Mouse (Mus musculus) lung, postnatal 0 days (tissue): ENCODE results near the gene Fbxo42.

ENCODE experiments used
- CTCF ChIP-seq: IDR thresholded peaks from 2 replicates; pipeline ENCODE4 v1.5.1; 2016; ENCODE audit warnings: antibody characterized with exemption, mild to moderate bottlenecking
- EP300 ChIP-seq: IDR thresholded peaks from 2 replicates; pipeline ENCODE4 v1.6.1; 2016; ENCODE audit warnings: antibody characterized with exemption, mild to moderate bottlenecking, control low read depth

- TF ChIP-seq CTCF (no peak), EP300 (no peak)
Measured at GRCm38 (mm10) chr4:141236856-141237255, 89.1 kb downstream of the Fbxo42 start.
